Mouse (Mus musculus): Measurements from ENCODE around the gene Nebl. TPM values are rescaled to one million over a fixed set of nuclear protein-coding genes. Genes with fewer than 3 reads are reported as not detected.

Nebl gene
- total RNA-seq, 4 experiments from 2014 or later = 6.9 to 13.0 (median 10.0) TPM

GRCm38 (mm10) chr2:17705964-17706363 is 25.3 kb downstream of the Nebl start:
- DNase-seq = no peak

DNA sequence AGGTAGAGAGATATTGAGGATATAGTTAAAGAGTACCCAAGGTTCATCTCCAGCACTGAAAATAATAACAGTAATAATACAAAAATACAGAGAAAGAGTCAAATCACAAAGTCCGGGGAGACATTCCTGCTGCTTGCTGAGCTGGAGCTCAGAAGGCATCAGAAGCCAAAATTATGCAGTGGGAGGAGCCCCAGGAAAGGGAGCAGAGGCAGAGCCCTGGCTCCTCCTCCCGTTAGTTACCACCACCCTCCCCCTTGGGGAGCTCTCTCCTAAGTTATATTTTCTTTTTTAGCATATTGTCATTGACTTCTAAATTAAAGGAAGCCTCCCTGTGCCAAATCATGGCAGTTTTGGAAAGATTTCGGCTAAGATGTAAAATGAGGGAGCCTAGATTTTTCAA is 25.8 kb downstream of the Nebl start:
- DNase-seq = no peak

- no peak for DNase-seq
Measured at GRCm38 (mm10) chr2:17703170-17703512, 28.1 kb downstream of the Nebl start.

DNA sequence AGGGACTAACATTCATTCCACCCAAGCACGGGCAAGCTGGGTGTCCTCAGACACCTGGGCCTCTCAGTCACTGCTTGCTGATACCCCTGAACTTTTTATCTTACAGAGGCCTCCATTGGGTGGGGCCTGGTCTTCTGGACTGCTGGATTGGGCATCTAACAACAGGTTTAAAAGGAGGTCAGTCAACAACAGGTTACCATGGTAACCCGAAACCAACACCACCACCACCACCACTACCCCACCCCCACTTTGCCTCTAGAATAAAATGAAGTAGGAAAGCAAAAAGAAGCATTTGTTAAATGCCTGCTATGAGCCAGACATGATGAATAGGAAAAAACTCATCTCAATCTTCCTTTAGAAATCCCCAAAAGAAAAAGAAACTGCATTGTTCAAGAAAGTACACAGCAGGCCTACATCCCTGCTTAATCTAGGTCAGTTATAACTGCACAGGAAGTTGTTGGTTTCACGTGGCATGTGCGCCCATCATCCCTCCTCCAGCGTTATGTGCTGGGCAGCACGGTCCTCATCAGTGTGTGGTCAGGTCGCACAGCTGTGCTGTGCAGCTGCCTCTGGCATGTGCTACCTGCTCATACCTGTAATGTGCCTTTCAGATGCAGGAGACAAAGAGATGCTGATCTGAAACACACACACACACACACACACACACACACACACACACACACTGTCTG is 28.6 kb downstream of the Nebl start:
- DNase-seq = no peak

DNA sequence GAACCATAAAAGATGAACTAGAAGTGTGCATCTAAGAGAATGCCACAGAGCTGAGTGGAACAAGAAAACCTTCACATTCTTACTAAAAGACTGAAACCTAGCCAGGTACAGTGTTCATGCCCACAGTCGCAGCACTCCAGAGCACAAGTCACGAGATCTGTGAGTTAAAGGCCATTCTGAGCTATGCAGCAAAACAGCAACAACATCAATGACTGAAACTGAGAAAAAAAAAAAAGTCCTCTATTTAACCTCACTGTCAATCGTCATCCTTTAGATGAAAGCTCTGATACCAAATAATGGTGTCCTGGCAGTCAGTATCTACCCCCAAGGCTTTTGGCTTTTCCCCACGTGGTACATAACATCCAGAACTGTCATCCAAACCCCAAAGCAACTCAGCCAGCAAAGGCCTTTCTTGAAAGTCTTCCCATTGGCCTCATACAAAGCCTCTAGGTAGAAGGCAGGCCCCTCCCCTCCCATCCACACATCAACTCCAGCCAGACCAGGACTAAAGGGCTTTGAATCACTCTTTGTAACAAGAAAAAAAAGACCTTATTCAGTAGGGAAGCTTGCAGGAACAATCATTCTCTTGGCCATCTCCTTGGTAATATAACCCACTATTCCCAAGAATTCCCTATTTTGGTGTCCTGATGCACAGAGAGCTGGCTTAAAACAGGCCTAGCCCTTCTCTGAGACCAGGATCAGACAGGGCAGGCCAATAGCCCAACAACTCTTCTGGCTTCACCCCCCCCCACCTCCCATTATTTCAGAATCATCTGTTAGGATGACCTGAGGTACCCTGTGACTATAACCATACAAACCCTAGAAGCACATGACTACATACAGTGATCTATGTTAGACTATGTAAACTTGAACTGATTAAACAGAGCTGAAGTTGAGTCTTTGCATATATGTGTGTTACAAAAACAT is 32.8 kb downstream of the Nebl start:
- DNase-seq = no peak

DNA sequence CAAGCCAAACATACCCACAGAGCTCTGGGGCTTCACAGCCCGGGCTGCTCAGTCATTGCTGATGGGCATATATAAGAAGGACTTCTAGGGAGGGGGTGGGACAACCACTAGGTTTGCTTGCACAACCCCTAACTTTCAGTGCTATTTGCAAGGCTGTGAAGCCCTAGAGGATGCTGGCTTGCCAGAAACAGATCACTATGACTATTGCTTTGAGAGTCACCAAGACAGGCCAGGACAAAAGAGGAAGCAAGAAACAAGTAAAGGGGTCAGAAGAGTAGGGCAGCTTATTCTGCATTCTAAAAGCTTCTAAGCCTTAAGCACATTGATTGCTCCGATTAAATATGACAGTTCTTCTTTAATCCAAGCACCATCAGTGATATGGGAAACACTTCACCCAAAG is 38.3 kb downstream of the Nebl start:
- DNase-seq = no peak

GRCm38 (mm10) chr2:17690264-17690663 is 41.0 kb downstream of the Nebl start:
- no peak for DNase-seq

- no peak for DNase-seq
Measured at GRCm38 (mm10) chr2:17687141-17687540, 44.1 kb downstream of the Nebl start.

GRCm38 (mm10) chr2:17683326-17684040 is 47.8 kb downstream of the Nebl start:
- DNase-seq = no peak

GRCm38 (mm10) chr2:17672156-17672555 is 59.1 kb downstream of the Nebl start:
- no peak for DNase-seq

GRCm38 (mm10) chr2:17671566-17671965 is 59.7 kb downstream of the Nebl start:
- DNase-seq = no peak

DNA sequence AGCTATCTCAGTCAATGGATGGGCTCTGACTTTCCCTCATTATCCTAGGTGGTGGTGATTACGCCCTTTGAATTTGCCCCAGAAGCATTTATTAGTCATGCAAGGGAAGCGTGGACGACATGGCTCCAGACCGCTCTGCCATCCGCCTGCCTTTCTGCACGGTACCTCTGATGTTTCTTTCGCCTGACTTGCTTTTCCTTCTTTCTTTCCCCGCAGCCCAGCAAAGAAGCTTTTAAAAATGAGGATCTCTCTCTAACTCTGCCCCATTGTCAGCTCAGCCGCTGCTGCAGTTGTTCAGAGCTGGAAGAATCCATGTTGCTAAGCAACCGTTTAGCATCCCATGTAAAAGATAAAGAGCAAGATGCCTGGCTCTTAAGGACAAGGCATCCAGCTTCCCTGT is 61.3 kb downstream of the Nebl start:
- no peak for DNase-seq

GRCm38 (mm10) chr2:17669000-17669399 is 62.3 kb downstream of the Nebl start:
- DNase-seq = no peak

DNA sequence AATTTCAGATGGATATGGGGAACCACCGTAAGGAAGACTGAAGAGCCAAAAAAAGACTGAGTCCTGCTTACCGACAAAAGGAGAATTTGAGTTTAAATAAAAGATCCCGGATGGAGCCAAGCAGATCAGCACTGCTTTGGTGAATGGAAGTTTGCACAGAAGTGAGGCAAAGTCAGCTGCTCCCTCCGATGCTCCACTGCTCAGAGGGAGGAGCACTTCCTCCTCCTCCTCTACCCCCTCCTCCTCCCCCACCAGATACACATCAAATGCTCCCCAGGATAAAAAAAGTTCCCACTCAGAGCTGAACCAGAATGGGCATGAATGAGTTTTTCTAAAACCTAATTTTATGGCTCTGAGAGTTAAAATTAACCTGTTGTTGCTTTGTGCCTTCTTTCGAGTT is 73.1 kb downstream of the Nebl start:
- no peak for DNase-seq

GRCm38 (mm10) chr2:17650147-17650834 is 81.0 kb downstream of the Nebl start:
- DNase-seq = no peak

- no peak for DNase-seq
Measured at GRCm38 (mm10) chr2:17649728-17650127, 81.5 kb downstream of the Nebl start.

DNA sequence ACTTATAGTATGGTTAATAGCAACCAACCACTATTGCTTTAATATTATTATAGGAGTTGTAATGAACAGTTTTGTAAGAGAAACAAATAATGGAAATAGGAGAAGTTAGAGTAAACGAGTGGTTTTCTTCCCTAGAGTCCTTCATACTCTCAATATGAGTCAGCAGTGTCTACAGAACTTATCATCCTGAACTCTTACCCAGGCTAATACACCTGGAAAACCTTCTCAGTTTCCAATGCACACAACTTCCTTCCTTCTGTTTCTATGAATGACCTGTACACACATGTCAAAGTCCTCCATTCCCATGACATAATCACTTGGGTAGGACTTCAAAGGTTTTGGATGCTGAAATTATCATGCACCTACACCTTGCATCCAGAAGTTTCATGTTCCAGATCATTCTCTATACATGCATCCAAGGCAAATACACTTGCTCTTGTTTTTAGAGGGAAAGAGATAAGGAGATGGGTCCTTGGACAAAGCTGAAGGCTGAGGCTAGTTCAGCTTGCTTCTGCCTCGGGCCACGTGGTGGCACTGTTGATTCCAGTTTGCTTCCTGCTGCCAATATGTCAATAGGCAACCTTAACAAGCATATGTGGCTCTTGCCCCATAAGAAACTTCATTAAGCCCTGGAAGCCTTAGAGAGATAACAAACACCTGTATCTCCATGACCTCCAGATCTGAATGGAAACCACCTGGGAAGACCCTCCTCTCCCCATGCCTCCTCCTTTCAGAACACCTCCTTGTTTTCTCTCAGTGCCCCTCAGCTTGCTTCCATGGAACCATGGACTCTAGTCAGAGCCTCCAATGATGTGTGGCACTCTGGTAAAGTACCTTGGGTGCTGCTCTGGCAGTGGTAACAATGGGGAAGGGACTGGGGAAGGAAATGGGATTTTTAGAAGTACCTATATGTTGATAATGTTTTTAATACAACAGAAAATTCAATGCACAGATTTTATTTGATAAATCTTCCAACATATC is 86.7 kb downstream of the Nebl start:
- peak; percentile 29 for DNase-seq

DNA sequence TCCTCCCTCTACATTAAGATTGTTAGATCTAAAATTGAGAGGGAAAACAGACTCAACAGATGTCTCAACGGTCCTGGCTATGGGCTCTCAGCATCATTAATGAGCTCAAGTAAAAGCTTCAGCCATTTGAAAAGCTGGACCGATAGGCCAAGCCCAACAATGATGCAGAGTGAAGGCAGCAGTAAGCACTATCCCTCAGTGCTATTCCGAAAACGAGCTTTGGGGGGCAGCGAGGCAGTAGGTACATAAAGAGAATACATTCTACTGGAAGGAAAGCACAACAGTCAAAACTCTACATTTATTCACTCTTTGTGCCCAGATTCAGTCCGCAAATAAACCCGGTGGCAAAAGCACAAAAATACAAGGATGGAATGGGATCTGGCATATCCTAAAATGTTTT is 87.4 kb downstream of the Nebl start:
- DNase-seq = no peak

- DNase-seq = no peak
Measured at GRCm38 (mm10) chr2:17642770-17643169, 88.5 kb downstream of the Nebl start.

DNA sequence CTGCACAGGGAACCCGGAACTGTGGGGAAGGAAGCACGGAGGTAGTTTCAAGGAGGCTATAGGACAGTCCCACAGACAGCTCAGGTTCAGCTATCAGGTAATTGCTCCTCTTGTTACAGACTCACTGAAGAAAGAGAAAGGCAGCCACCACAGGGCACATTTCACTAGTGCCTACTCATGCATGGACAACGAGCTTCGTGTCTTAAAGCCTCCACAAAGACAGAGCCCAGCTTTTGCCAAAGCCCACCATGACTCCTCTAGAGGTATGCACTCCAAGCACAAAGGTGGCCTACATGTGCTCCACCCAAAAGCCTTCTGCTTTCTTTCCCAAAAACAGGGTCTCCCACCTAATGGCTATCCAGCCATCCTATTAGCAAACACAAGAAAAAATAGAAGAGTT is 90.4 kb downstream of the Nebl start:
- DNase-seq = no peak

DNA sequence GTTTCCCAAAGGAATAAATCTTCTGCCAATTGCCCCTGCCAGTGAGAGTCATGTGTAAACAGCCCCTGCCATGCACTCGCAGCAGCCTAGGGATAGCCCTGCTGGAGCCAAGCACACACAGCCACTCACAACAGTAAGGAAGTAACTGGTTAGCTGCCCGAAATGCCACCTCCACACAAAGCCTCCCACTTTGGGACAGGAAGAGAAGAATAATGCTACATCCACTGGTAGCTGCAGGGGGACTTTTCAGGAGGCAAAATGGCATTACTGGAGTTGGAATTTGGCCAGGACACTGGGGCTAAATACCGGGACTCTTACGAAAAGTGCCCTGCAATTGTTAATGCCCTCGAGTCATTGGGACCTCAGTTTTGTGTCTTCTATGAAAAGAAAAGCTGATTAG is 92.6 kb downstream of the Nebl start:
- DNase-seq = no peak

All from adrenal gland, adult 8-10 months (tissue).